Mouse (Mus musculus): ENCODE measurements around the gene Synj2. TPM values are rescaled to one million over a fixed set of nuclear protein-coding genes. Genes with fewer than 3 reads are reported as not detected.

The Synj2 gene
- polyA plus RNA-seq, 1 experiment from 2014 or later: 1.4 TPM

DNA sequence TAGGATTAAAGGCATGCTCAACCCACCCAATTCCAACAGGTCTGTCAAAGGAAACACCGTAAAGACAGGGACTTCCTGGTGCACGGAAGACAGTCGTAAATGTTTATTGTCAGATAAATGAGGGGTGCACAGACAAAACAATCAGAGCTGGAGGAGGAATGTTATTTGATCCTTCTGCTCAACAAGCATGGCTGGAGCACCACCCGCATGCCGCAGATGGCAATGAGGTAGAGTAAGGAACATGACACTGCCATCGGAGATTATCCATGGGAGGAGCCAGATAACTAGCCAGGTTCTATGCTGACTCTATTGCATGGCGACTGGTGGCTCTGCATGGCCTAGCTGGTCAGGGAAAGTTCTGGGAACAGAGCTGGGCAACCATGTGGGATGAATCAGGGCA is 132.3 kb downstream of the Synj2 start:
- H3K9ac ChIP-seq (replicated peaks): no peak overlapping the region
- H3K36me3 ChIP-seq: peaks cover 52% of the 10 kb centered on the region
- no peak overlapping the region for H3K4me3 ChIP-seq
- no peaks in the 10 kb centered on the region; the same call in 1 of the 2 replicates for H3K4me1 ChIP-seq
- no peak for ATAC-seq (ENCODE audit: low FRiP score, low read depth)
- H3K27ac ChIP-seq (replicated peaks): no peak overlapping the region
- no peak overlapping the region for H3K4me2 ChIP-seq (replicated peaks)
- WGBS: 89% methylated on average over 7 of the region's 7 CpGs
- H3K9me3 ChIP-seq: no peaks in the 10 kb centered on the region
- H3K27me3 ChIP-seq: no peaks in the 10 kb centered on the region

DNA sequence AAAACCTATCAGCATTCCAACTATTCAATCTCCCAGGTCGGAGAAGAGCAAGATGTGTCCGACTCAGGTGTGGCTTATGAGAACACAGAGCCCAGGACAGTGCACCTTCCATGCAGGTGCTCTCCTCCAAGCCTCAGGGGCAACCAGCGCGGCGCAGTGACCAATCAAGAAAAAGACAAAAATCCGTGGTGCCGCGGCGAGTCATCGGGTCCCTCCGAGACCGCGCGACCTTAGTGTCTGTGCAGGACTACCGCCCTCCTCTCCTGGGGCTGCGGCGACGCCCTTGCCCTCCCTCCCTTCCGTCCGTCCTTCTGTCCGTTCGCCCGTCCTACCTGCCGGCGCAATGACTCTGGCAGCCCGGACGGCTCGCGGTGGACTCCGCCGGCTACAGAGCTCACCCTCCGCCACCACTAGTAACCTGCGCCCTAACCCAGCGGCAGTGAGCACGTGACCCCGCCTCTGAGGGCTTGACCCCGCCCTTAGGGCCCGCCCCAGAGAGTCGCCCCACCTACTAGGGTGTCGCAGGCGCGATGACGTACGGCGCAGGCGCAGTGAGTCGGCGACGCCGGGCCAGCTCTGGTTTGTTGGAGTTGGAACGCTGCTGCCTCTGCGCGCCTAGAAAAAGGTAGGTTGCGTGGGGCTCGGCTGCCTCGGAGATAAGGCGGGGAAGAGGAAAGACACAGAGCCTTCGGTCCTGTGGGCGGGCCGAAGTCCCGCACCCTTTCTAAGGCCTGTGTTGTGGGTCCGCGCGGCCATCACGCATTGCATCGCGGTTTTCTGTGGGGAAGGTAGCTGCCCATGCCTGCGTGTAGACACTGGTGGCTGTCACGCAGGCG is 138.4 kb downstream of the Synj2 start, which contains the start of the genes Serac1 and Gtf2h5:
Serac1 (minus strand) TSS at position 455 of the 836 bp plus-strand sequence.
Gtf2h5 (plus strand) TSS at position 500 of the 836 bp plus-strand sequence.
- no peaks in the 10 kb centered on the region for H3K9me3 ChIP-seq
- peaks cover 16% of the 10 kb centered on the region for H3K4me1 ChIP-seq
- H3K4me2 ChIP-seq (replicated peaks): peak within 1 kb of the TSS; percentile 75
- H3K36me3 ChIP-seq: peaks cover 12% of the 10 kb centered on the region
- WGBS: under 1% methylated on average over 70 of the region's 70 CpGs
- H3K4me3 ChIP-seq: peak within 1 kb of the TSS; percentile 80
- peak within 1 kb of the TSS; percentile 87 for H3K9ac ChIP-seq (replicated peaks)
- peak within 1 kb of the TSS; percentile 83 for H3K27ac ChIP-seq (replicated peaks)
- no peaks in the 10 kb centered on the region for H3K27me3 ChIP-seq
- peak; percentile 98 for ATAC-seq (ENCODE audit: low FRiP score, low read depth)

DNA sequence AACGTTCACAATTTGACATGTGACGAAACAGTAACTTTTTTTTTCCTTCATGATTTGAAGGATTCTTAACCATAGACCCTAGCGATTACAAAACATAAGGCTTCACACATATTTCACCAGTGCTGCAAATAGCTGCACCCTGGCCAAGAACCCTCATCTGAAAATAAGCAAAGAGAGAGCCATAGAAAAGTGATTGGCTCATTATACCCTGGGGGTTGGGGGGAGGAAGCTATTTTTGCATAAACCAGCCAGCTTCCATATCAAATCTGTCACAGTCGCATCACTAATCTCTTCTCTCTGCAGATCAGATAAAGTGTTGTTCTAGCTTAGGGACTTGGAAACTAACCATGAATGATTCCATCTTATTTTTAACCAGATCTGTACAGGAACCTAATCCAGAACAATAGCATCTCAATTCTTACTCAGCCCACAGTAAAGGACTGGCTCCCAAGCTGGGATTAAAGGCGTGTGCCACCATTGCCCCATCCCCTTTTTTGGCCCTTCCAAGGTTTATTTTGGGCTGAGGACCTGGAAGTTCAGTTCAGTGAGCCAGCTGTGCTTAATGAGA is 142.3 kb downstream of the Synj2 start:
- Histone ChIP-seq H3K27me3 (no peaks in the 10 kb centered on the region), H3K27ac (replicated peaks) (no peak overlapping the region), H3K36me3 (peaks cover 37% of the 10 kb centered on the region), H3K9me3 (no peaks in the 10 kb centered on the region), H3K9ac (replicated peaks) (no peak overlapping the region), H3K4me2 (replicated peaks) (no peak overlapping the region), H3K4me3 (no peak overlapping the region), H3K4me1 (peaks cover 16% of the 10 kb centered on the region)
- ATAC-seq (ENCODE audit: low FRiP score, low read depth): no peak
- 89% methylated on average over 5 of the region's 5 CpGs for WGBS

DNA sequence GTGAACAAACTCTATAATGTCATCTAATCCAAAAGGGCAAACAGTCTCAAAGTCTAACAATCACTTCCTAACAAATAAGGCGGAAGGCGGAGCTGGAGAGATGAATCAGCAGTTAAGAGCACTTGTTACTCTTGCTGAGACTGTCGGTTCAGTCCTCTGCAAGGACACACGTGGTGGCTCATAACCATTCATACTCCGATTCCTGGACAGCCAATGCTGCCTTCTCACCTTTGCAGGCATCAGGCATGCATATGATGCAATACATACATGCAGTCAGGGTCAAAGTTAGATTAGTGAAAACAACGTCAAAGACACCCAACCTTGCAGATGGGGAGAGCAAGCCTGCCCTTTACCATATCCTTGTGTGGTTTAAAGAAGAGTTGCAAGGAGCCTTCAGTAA is 150.5 kb downstream of the Synj2 start:
- WGBS: 94% methylated on average over 6 of the region's 6 CpGs
- H3K27me3 ChIP-seq: no peaks in the 10 kb centered on the region
- ATAC-seq (ENCODE audit: low FRiP score, low read depth): no peak

More for the DNA sequence above, 150.5 kb downstream of the Synj2 start:
- Histone ChIP-seq H3K27ac (replicated peaks) (no peak overlapping the region), H3K4me3 (no peak overlapping the region), H3K9ac (replicated peaks) (no peak overlapping the region), H3K9me3 (no peaks in the 10 kb centered on the region), H3K36me3 (peaks cover 22% of the 10 kb centered on the region; the same call in 1 of the 2 replicates), H3K4me1 (no peaks in the 10 kb centered on the region), H3K4me2 (replicated peaks) (no peak overlapping the region)

Other genes starting within 250 kb of the Synj2 start
- 15.5 and 16.3 TPM in 2 replicates for gene Snx9, start 100.0 kb upstream of the Synj2 start, polyA plus RNA-seq (2016; fragmentation: Nextera tagmentation; extraction: Ambion mirVana)
- 9.5 and 10.6 TPM in 2 replicates for gene Serac1, start 138.5 kb downstream of the Synj2 start, polyA plus RNA-seq (2016; fragmentation: Nextera tagmentation; extraction: Ambion mirVana)
- gene Gtf2h5, start 138.5 kb downstream of the Synj2 start, polyA plus RNA-seq (2016; fragmentation: Nextera tagmentation; extraction: Ambion mirVana): 157 and 168 TPM in 2 replicates
- 130 and 131 TPM in 2 replicates for gene Tulp4, start 165.2 kb downstream of the Synj2 start, polyA plus RNA-seq (2016; fragmentation: Nextera tagmentation; extraction: Ambion mirVana)

All from midbrain, embryonic 12.5 days (tissue).